Mouse (Mus musculus): ENCODE measurements at regions not wholly inside any gene's neighbourhood (a gene's known extent, or its start where the extent isn't known, plus 50 kb on each side); places are given as distances from the start of the nearest gene placed in this dataset.

DNA sequence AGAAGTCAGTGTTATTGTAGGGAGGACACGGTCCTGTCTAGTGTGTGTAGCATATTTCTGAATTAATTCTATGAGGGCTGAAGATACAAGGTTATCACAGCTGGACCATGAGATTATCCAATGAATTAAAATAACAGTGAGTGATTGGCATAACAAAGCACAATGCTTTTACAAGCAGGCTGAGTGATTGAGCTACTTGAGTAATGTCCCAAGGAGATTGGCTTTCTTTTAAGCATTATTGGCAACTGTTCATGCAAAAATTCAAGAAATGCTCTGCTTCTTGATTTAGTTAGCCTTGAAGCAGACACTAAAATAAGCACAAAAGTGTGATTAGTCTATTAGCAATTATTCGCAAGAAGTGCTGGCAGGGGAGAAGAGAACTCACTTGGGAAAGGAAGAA, 219.4 kb upstream of the Etaa1 start:
- DNase-seq (ENCODE audit: low spot score): no peak

DNA sequence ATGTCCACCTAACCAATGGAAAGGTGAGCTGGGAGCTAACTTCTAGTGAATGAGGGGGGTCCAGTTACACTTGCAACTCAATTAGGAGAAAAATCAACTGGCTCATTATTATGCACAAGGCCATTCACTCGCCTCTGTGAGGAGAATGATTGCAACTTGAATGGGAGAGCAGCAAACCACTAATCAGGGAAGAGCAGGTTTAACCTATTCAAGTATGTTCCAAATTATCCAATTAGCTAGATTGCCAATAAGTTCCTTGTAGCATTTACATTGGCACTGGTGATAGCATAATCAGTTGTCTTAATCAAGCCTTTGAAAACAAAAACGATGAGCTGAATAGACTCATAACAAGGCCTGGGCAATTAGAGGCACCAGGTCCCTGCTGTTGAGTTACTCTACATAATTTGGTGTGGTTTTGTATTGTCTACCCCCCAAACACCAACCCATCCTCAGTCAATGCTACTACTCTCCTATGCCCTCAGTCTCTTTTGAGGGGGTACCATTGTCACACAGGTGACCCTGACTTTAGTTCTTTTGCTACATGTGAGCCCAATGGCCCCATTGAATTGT, 217.6 kb upstream of the Etaa1 start:
- no peak for DNase-seq (ENCODE audit: low spot score)

DNA sequence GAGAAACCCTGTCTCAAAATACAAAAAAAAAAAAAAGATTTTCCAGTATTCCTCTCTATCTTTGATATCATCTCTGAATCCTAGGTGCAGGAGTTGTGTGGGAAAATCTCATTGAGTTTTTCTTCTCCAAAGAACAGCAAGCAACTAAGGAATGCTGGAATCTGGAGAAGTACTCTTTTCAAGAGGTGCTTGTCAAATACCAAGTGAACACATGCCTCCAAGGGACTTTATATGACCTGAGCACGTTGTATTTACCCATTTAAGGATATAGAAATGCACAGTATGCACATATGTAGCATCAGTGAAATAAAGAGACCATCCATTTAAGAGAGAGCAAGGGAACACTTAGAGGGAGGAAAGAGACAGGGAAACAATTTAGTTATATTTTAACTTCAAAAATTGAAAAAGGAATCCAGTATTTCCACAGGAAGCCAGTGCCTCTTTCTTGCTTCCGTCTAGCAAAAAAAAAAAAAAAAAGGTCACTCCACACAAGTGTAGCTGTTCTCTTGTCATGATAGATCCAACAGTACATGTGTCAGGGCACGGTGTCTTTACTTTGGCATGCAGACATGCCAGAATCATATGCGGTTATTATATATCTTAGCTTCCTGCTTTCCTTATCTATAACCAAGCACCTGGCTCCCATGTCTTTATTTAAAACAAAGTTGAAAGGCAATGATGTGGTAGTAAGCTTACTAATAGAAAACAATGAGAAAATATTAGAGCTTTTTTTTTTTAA, 212.1 kb upstream of the Etaa1 start:
- no peak for DNase-seq (ENCODE audit: low spot score)

DNA sequence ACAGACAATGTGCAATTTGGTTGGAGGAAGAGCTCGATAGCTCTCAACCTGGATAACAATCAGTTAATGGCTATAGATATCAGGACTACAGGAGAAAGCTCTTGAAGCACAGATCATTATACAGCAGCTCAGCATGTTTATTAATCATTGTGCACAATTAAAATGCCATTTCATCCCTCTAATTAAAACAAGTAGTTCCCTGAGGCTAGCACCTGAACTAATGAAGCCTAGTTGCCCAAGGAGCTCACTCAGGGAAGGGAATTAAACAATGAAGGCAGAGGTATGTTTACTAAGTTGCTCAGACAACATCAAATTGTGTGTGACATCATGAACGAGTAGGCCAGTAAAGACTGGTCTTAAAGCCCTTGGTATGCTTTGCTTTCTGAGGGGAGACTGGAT, 210.3 kb upstream of the Etaa1 start:
- DNase-seq (ENCODE audit: low spot score): no peak

DNA sequence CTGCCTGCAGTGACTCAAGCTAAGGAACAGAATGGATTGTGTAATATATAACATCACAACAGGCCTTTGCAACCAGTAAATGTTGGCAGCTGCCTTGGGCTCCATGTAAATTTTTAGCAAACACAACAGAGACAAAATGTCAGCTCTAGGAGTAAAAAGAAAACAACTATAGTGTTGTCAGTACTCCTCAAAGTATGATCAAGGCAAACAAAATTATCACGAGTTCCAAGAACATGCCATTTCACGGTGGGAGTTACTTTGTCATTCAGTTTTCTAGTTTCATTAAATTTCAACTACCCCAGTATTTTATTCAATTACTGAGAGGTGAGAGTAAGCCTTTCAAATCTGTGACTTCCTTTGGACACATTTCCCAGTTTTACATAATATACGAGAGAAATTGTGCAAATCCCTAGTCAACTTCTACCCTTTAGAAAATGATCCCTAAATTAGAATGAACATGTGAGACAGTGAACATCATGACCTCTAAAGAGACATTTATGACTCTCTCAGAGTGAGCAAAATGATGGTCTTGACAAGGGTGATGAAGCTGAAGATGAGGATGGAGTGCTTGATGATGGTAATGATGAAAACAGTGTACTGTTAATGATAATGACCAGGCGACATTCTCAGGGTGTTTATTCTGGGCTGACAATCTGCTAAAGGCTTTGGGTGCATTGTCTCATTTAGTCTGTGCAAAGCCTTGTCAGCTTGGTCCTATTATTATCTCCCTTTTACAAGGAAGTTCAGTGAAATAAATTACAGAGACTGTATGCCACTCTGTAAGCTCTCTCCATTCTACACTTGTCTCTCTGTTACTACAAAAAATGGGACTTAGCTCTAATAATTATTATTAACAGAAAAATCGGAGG, 209.7 kb upstream of the Etaa1 start:
- no peak for DNase-seq (ENCODE audit: low spot score)

DNA sequence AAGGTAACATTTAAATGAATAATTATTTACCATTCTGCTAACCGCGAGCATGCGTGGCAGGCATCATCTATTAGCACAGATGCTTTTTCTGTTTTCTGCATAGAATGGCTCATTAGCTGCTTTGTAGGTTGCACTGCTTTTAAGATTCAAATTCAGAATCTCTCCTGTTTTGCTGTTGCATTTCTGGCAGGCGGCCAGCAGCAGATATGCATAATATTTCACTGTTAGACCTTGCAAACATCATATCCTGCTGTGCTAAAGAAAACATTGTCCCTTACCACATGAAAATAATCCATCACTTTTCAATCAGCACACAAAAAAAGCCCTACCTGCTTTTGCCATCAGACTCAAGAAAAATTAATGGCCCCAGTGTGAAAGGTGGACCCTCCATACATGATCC, 202.8 kb upstream of the Etaa1 start:
- DNase-seq (ENCODE audit: low spot score): no peak

DNA sequence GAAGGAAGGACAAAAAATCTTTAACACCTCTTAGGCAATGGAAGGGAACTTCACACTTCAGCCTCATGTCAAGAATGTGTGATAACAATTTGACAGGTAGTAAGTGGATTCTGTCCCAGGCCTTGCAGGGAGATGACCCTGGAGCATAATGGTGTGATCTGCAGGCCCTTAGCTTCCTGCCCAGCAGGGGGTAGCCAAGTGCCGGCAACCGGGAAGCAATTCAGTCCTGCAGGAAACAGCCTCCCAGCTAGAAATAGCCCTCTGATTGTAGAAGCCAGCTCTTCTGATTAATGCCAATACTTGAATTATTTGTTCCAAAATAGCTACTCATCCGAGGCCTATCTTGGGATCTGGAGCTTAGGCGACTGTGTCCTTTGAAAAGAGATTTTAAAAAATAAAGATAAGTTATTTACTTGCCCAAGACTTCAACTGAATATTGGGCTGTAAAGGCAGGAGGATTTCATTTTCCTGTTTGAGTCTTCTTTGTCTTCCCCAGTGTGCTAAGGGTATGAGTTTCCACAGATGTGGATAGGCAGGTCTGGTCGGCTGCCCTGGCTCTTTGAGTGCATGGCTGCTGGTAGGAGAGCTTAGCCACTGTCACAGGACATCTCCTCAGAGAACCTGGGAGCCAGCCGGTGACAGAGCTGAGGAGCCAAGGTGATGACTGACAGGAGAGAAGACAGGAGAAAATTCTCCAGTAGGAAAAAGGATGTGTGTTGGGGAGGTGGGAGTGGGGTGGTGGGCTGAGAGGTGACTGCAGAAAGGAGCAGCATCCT, 198.3 kb upstream of the Etaa1 start:
- DNase-seq (ENCODE audit: low spot score): no peak

DNA sequence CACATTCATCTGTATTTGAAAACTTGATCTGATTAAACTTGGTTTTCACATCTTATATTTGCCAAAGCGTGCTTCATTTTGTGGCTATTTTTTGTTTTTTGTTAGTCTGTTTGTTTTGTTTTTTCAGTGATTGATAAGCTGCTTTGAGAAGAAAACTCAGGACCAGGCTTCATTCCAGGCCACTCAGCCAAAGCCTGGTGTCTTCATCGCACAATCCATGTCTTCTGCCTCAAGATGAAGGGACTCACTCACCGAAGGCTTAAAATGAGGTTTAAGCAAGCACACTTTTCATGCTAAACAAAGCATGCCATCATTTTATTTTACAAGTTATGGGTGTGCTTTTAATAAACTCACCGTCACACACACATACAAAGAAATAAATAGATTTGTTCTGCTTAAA, 197.7 kb upstream of the Etaa1 start:
- DNase-seq (ENCODE audit: low spot score): no peak

DNA sequence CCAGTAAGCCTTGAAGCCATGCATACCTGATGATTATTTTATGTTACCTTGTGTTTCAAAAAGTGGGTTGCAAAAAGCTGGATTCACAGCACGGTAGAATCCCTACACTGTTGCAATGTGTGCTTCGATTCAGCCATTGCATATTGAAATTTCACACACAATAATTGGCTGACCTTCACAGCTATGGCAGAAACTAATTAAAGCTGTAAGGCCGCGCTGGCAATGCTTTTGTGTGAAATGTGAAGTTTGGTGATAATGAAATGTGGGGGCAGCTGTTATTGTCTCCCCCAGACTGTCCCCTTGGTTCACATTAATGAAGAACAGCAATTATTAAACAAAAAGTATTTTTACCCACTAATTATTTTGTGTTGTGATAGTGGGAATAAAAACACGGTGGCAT, 173.8 kb upstream of the Etaa1 start:
- no peak for DNase-seq (ENCODE audit: low spot score)

DNA sequence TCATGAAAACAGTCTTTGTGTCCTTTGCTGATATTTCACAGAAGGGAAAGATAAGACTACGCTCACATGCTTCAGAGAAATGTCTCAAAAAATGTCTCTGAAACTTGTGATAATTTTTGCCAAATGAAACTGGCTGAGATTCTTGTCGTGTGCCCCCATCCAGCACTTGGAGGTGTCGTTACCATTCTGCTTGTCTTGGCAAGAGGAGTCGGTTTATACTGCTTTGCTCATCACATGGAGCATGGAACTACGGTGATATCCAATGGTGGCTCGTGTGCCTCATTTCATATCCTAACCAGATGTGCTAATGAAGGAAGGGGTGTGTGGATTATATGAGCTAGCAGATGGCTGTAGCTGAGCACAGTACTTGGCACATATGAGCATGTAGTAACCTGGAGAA, 169.4 kb upstream of the Etaa1 start:
- DNase-seq (ENCODE audit: low spot score): no peak

DNA sequence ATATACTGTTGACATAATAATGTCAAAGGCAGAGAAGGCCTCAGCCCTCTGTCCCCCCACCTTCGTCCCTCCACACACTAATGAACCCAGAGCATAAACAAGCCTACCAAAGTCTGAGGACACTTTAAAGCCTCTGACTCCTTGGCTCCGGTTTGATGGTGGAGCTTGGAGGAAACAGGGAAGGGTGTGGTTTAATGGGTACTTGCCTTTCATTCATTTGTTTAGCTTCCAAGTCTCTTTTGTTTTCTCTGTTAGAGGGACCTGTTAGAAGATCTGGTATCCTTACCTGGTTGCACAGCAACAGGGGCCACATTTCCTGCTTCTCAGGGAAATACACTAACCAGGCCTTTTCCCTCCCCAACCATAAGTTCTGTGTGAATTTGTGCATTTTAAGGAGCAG, 168.9 kb upstream of the Etaa1 start:
- no peak for DNase-seq (ENCODE audit: low spot score)

DNA sequence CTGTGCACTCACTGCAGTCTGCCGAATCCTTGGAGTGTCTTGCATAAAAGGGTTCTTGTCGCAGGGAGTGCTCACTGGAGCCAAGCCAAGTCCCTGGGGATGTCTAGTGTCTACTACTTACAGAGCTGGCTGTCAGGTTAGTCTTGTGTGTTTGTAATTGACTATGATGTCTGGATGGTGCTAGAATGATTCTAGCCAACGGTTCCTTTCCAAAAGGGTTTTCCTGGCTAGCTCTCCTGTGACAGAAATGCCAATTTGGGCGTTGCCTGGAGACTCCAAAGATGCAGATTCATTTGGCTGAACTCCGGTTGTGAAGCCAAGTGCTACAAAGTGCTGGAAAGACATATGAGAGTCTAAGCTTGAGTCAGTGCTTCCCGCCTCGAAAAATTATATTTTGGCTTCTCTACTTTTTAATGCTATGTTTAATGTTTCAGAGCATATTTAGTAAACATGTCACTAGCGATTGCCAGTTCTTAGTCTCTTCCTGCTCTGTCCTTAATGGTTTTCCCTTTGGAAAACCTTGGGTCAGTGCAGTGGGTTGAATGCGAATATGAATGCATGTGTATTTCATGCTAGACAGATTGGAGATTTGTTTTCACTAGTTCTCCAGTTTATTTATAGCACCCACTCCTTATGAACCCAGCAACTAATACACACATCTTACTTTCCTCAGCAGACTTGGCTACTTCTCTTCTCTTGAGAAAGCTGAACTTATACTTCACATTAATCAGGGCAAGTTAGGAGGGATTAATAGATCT, 162.2 kb upstream of the Etaa1 start:
- no peak for DNase-seq (ENCODE audit: low spot score)

DNA sequence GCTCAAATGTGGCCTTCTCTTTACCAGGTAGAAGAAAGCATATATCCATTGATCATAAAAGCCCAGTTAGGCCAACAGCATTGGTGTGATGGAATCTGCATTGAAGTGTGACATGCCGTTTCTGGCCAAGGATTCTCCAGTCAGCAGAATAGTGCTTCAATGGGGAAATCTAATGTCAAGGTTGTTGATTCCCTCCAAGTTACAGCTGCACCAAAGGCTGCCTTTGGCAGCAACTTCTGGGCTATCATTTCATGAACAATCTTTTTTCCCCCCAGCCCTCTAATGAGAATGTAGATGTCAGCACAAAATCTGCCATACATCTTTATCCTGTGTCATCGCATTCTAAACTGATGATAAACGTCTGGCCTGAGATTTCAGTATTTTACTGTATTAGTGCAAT, 149.2 kb upstream of the Etaa1 start:
- DNase-seq (ENCODE audit: low spot score): no peak

DNA sequence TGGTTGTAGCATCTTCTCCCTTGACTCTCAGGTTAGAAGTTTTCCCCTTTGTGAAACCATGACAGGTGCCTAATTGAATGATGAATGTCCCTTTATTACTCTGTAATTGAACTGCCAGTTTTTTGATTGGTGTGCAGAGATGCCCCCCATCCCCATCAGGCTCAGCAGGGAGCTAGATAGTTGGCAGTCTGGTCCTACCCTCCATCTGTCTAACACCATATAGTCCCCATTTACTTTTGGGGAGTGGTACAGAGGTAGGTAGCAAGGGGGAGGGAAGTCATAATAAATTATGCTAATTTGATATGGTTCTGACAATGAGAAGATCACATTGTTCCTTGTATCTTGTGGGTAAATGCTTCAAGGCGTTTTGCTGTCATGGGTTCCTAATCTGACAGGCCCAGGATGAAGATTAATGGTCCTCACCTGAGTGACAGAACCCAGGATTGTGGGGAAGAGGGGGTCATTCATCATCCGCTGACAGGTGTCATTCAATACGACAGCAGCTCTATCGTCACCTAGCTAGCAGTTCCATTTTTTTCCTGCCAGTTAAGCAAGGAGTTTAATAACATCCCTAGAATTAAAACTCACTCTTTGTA, 122.3 kb upstream of the Etaa1 start:
- DNase-seq (ENCODE audit: low spot score): no peak

DNA sequence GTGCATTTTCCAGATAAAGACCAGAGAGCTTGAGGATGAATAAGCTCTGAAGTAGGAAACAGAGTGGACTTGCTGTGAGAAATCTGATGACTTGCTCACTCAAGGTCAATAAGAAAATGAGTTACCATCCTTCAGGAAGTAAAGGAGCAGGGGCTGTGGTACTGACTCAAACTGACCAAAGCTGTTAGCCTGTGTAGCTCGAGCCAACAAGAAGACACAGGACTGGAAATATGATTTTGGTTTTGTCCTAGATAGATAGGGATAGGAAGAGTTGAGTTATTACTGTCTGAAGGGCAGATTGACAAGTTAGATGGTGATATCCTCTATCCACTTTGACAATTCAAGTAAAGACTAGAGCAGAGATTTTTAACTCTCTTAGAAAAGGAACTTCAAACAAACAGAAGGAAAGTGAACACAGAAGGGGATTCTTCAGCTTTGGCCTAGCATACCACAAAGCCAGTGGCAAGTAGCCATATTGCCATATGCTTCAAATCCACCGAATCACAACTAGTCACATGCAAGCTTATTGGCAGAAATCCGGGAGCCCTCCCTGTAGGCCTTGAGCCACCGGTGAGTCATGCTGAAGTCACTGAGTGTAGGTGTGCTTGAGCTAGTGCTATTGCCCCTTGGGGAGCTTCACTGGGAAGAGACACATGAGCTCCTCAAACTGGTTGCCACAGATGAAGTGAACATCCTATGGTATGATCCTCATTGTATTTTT, 117.1 kb upstream of the Etaa1 start:
- DNase-seq (ENCODE audit: low spot score): no peak

DNA sequence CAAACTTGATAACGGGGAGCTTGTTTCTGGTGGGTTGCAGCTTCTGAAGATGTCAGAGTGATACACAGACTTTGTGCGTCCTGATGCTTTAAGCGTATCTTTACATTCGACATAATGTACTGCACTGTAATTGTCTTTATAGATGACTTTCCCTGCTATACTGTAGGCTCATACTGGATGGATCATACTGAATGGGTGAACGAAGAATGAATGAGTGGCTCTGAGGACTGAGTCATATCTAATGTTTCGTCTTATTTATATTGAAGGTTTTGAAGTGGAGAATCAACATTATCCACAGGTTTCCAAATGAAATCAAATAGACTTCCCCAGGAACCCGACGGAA, 116.3 kb upstream of the Etaa1 start:
- DNase-seq (ENCODE audit: low spot score): no peak

DNA sequence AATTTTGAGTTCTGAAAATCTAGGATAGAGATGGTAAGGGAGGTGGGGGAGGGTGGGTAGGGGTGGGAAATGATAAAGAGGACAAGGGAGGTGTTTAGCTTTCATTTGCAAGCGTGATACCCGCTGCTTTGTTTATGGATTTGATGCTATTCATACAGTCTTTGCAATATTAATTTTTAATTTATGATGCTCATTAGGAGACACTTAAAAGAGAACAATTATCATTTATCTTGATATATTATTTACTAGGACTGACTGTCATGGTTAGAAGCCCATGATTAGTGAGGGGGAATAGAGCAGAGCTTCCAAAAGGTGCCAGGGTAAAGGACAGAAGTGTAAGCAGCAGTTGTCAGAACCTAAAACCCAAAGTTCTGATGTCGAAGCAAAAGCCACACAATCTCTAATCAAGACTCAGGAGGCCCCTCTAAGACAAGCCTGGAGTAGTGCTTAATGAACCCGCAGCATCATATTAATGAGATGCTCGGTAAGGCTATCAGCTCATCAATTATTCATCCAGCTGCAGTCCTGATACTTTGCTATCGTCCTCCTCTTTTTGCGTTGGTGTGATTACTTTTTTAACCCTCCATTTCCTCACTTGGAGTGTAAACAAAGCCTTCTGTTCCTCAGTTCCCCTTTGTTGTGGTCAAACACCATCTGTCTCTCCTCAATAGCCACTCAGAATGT, 115.8 kb upstream of the Etaa1 start:
- DNase-seq (ENCODE audit: low spot score): no peak

DNA sequence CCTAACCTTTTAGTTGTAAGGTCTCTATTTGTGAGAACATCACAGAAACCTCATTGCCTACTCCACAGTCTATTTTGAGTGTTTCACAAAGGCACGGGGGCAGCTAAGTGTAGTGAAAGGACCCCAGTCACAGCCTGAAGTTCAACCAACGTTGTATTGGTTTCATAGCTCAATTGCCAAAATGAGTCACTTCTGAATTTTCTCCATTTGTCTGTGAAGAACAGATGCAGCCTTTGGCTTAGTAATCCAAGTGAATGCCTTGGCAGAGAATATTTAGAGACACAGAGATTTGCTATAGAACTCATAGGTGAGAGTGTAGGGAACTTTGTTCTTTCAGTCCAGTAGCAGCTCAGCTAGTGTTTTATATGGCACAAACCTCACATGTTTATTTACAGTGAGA, 114.4 kb upstream of the Etaa1 start:
- DNase-seq (ENCODE audit: low spot score): no peak

DNA sequence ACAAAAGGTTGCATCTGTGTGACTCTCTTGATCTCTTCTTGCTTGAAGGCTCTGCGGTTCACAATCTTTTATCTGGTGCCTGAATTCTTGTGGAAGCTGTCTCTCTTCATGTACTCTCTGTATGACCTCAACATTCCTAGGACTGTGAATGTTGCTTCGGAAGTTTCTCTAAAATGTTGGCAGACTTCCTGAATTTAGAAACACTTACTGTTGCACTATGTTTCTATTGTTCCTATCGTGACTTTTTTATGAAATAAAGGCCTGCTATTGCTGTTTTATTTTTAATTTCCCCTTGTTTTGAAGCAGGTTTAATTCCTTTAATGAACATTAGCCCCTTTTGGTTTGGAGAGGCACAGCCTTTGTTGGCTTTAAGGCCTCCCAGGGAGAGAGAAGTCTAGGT, 114.0 kb upstream of the Etaa1 start:
- DNase-seq (ENCODE audit: low spot score): no peak

DNA sequence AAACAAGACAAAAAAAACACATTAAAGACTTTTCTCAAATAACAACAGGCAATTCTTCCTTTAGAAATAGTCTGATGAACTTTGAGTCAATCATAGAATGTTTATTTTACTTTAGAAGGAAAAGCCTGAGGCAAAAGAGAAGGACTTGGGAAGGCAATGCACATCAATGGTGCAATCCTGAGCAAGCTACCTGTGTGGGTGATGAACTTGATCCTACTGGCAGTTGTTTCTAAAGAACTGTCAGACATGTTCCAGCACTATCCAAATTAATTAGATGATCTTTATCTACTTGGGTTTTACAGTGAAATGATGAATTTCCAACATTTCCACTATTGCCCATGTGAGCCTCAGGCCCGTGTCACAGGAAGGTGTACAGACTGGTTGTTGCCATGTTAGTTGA, 87.9 kb upstream of the Etaa1 start:
- no peak for DNase-seq (ENCODE audit: low spot score)
